Mouse (Mus musculus) ES-Bruce4 (cell line): ENCODE measurements at regions not wholly inside any gene's neighbourhood (a gene's known extent, or its start where the extent isn't known, plus 50 kb on each side); places are given as distances from the start of the nearest gene placed in this dataset.

Experiments used
- H3K27ac ChIP-seq: 2 replicates; pipeline ENCODE4 v1.5.1; 2012; ENCODE audit warnings: low read length, inconsistent platforms; ENCODE audit not compliant: insufficient read depth
- H3K27me3 ChIP-seq: 2 replicates; pipeline ENCODE4 v1.6.1; 2012; ENCODE audit warnings: mild to moderate bottlenecking, low read length, inconsistent platforms; ENCODE audit not compliant: control insufficient read depth, poor library complexity, insufficient read depth, severe bottlenecking
- H3K36me3 ChIP-seq: 2 replicates; pipeline ENCODE4 v1.6.1; 2012; ENCODE audit warnings: inconsistent platforms, mild to moderate bottlenecking, low read length, moderate library complexity; ENCODE audit not compliant: control insufficient read depth, poor library complexity, insufficient read depth, severe bottlenecking
- H3K4me1 ChIP-seq: one replicate; pipeline ENCODE4 v1.8.1; 2011; ENCODE audit warnings: low read length; ENCODE audit not compliant: control insufficient read depth, insufficient read depth
- H3K4me3 ChIP-seq: 2 replicates; pipeline ENCODE4 v1.5.1; 2011; ENCODE audit warnings: low read depth, mild to moderate bottlenecking, low read length
- H3K9ac ChIP-seq: 2 replicates; pipeline ENCODE4 v1.6.1; 2012; ENCODE audit warnings: low read depth, mild to moderate bottlenecking, inconsistent platforms; ENCODE audit not compliant: poor library complexity, severe bottlenecking
- H3K9me3 ChIP-seq: replicated peaks from 2 replicates; pipeline ENCODE4 v1.6.1; 2012; ENCODE audit warnings: mild to moderate bottlenecking, low read length, inconsistent platforms; ENCODE audit not compliant: control insufficient read depth, poor library complexity, insufficient read depth, severe bottlenecking
- CTCF ChIP-seq: IDR thresholded peaks from one replicate; pipeline ENCODE4 v1.8.1; 2011; ENCODE audit warnings: low read depth, low read length
- EP300 ChIP-seq: IDR thresholded peaks from 2 replicates; pipeline ENCODE4 v1.6.1; 2011; ENCODE audit warnings: low read depth, low read length; ENCODE audit not compliant: insufficient read depth
- POLR2A ChIP-seq: IDR thresholded peaks from one replicate; pipeline ENCODE4 v1.8.1; 2011; ENCODE audit warnings: low read length; ENCODE audit not compliant: insufficient read depth

DNA sequence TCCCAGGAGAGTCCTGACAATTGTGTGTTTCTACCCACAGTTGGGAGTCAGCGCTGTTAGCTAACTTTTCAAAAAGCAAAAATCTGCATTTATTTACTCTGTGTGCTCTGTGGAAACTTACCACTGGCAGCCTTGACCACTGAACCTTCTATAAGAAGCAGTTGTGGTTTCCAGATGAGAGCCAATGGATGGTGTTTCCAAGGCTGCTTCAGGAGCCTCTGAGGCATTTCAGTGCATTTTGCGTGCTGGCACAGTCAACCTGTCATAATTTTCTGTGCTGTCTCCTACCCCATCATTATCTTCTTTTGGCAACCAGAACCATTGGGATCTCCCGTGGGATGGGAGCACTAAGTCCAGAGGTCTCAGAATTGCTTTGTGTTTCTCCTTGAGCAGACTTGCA, 60.3 kb downstream of the 4930544G11Rik start:
- no peaks in the 10 kb centered on the region for H3K4me1 ChIP-seq

GRCm38 (mm10) chr6:66023531-66023930, 71.1 kb downstream of the 4930544G11Rik start:
- no peaks in the 10 kb centered on the region for H3K36me3 ChIP-seq
- H3K4me1 ChIP-seq: no peaks in the 10 kb centered on the region
- H3K27ac ChIP-seq: no peak overlapping the region
- H3K27me3 ChIP-seq: no peaks in the 10 kb centered on the region
- TF ChIP-seq POLR2A: no peak
- no peak for TF ChIP-seq EP300
- TF ChIP-seq CTCF: no peak
- no peak overlapping the region for H3K4me3 ChIP-seq
- H3K9ac ChIP-seq: no peak overlapping the region
- H3K9me3 ChIP-seq: no peaks in the 10 kb centered on the region

More for the DNA sequence above, 60.3 kb downstream of the 4930544G11Rik start:
- Histone ChIP-seq H3K27me3 (no peaks in the 10 kb centered on the region), H3K36me3 (no peaks in the 10 kb centered on the region), H3K27ac (no peak overlapping the region), H3K9ac (no peak overlapping the region), H3K4me3 (no peak overlapping the region), H3K9me3 (no peaks in the 10 kb centered on the region)
- TF ChIP-seq CTCF (no peak), POLR2A (no peak), EP300 (no peak)

- Histone ChIP-seq H3K4me3 (no peak overlapping the region), H3K27me3 (no peaks in the 10 kb centered on the region), H3K9ac (no peak overlapping the region), H3K27ac (no peak overlapping the region), H3K4me1 (no peaks in the 10 kb centered on the region), H3K36me3 (no peaks in the 10 kb centered on the region), H3K9me3 (no peaks in the 10 kb centered on the region)
- TF ChIP-seq CTCF: no peak
- no peak for TF ChIP-seq EP300
- TF ChIP-seq POLR2A: no peak
These were observed 84.4 kb downstream of the 4930544G11Rik start for GRCm38 (mm10) chr6:66036789-66037188.

DNA sequence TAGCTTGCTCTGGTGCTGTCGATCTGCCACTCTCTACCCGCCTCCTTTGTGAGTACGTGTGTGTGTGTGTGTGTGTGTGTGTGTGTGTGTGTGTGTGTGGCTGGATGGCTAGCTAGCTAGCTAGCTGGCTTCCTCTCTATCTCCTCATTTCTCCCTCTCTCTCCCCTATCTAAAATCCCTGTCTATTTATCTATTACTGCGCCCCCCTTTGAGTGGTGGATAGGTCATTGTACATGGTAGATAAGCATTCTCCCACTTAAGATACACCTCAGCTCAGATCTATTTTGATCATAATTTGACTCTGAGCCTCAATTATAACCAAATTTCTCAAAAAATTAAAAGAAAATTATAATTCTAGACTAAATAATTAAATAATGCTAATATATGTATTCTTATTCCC, 99.4 kb downstream of the 4930544G11Rik start:
- no peaks in the 10 kb centered on the region for H3K36me3 ChIP-seq

GRCm38 (mm10) chr6:66052386-66052785, 100.0 kb downstream of the 4930544G11Rik start:
- Histone ChIP-seq H3K4me1 (no peaks in the 10 kb centered on the region), H3K36me3 (no peaks in the 10 kb centered on the region), H3K4me3 (no peak overlapping the region), H3K9me3 (no peaks in the 10 kb centered on the region), H3K27ac (no peak overlapping the region), H3K9ac (no peak overlapping the region), H3K27me3 (no peaks in the 10 kb centered on the region)
- TF ChIP-seq CTCF: no peak

More for the DNA sequence above, 99.4 kb downstream of the 4930544G11Rik start:
- H3K9ac ChIP-seq: no peak overlapping the region
- no peaks in the 10 kb centered on the region for H3K27me3 ChIP-seq
- TF ChIP-seq POLR2A: no peak
- TF ChIP-seq CTCF: no peak
- no peak for TF ChIP-seq EP300
- H3K4me3 ChIP-seq: no peak overlapping the region
- H3K27ac ChIP-seq: no peak overlapping the region
- no peaks in the 10 kb centered on the region for H3K9me3 ChIP-seq
- no peaks in the 10 kb centered on the region for H3K4me1 ChIP-seq

DNA sequence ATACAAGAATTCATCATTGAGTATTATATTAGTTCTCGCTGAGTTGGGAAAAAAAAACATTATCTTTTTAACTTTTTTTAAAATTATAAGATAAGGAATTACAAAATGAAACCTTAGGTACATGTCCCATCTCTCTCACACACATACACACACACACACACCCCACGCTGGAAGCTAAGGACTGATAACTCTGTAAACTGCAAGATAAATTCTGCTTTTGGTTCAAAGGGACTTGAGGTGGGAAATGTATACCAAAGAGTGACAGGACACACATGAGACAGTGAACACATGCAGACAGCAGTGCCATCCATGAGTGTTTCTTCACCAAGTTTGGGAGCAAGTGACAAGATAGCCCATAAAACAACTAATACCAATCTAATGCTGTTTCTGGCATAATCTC, 100.8 kb downstream of the 4930544G11Rik start:
- Histone ChIP-seq H3K9me3 (no peaks in the 10 kb centered on the region), H3K9ac (no peak overlapping the region), H3K36me3 (no peaks in the 10 kb centered on the region), H3K27ac (no peak overlapping the region), H3K4me3 (no peak overlapping the region), H3K4me1 (no peaks in the 10 kb centered on the region), H3K27me3 (no peaks in the 10 kb centered on the region)
- no peak for TF ChIP-seq POLR2A
- no peak for TF ChIP-seq EP300
- TF ChIP-seq CTCF: no peak

- Histone ChIP-seq H3K9me3 (no peaks in the 10 kb centered on the region), H3K27me3 (no peaks in the 10 kb centered on the region), H3K27ac (no peak overlapping the region), H3K4me1 (no peaks in the 10 kb centered on the region), H3K9ac (no peak overlapping the region), H3K4me3 (no peak overlapping the region), H3K36me3 (no peaks in the 10 kb centered on the region)
- TF ChIP-seq EP300 (no peak), CTCF (no peak), POLR2A (no peak)
These were observed 116.5 kb downstream of the 4930544G11Rik start for GRCm38 (mm10) chr6:66068874-66069273.
